Mouse (Mus musculus): ENCODE measurements around the gene Nat8f6. TPM values are rescaled to one million over a fixed set of nuclear protein-coding genes. Genes with fewer than 3 reads are reported as not detected.
A peak's percentile ranks its signal among the peaks of the same experiment; 100 is the strongest.
"Not testable (repeated sequence)": the region's sequence is repeated elsewhere in the genome, so short reads cannot be mapped to it uniquely, and the experiment has no call there.

Nat8f6 gene
- polyA plus RNA-seq, 1 experiment from 2014 or later, result not detected

DNA sequence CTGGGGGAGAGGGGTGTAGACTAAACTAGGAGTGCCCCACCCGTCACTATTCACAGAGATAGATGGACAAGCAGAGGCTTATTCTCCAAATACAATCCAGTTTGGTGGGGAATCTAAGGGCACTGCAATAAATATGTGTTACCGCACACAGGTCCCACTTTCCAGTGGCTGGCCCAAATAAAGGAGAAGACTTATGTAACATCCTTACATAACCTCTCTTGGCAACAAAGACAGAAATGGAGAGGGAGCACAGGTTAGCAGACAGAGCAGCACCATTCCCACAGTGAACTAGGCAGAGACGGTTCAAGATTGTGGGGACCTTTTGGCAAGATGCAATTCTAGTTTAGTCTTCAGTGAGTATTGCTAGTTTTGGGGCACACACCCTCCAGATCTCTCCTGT is 10.2 kb downstream of the Nat8f6 start:
- H3K4me3 ChIP-seq (ENCODE audit: low read depth, low read length); H3K27me3 ChIP-seq (ENCODE audit: control insufficient read depth, insufficient read depth, low read length): not testable (repeated sequence)
- WGBS, result 90% methylated on average over 2 of the region's 3 CpGs

DNA sequence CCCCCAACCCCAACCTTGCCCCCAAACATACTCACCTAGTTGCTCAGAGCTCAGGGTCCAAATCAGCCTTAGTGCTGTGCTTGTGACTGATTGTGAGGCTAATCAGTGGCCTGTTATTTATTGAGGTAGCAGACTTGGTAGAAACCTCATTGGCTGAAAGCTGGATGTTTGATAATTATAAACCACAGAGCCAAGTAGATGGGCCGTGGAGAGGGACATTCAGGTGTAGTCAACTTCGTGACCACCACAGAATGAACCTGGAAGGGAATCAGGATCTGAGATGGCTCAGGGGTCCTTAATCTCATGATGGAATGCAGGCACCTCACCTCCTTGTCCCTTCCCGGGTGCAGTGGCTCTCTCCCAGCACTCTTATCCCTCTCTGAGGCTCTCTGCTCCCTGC is 11.0 kb downstream of the Nat8f6 start:
- 97% methylated on average over 2 of the region's 3 CpGs for WGBS

More for the DNA sequence above, 10.2 kb downstream of the Nat8f6 start:
- not testable (repeated sequence) for H3K9me3 ChIP-seq (ENCODE audit: control insufficient read depth, low read length); ATAC-seq (ENCODE audit: insufficient number of reproducible peaks, low FRiP score, low TSS enrichment, low read depth); H3K36me3 ChIP-seq (ENCODE audit: control insufficient read depth, insufficient read depth, low read length); H3K9ac ChIP-seq (ENCODE audit: low read length); H3K27ac ChIP-seq (replicated peaks; ENCODE audit: low read depth, low read length); DNase-seq (ENCODE audit: low spot score); H3K4me2 ChIP-seq (ENCODE audit: low read depth, severe bottlenecking); H3K4me1 ChIP-seq (ENCODE audit: control insufficient read depth, insufficient read depth, low read length)

GRCm38 (mm10) chr6:85803180-85803579 is 17.6 kb downstream of the Nat8f6 start:
- ATAC-seq (ENCODE audit: insufficient number of reproducible peaks, low FRiP score, low TSS enrichment, low read depth); H3K4me3 ChIP-seq (ENCODE audit: low read depth, low read length); H3K27ac ChIP-seq (replicated peaks; ENCODE audit: low read depth, low read length); H3K27me3 ChIP-seq (ENCODE audit: control insufficient read depth, insufficient read depth, low read length); H3K4me2 ChIP-seq (ENCODE audit: low read depth, severe bottlenecking); H3K4me1 ChIP-seq (ENCODE audit: control insufficient read depth, insufficient read depth, low read length); H3K9me3 ChIP-seq (ENCODE audit: control insufficient read depth, low read length); H3K9ac ChIP-seq (ENCODE audit: low read length); DNase-seq (ENCODE audit: low spot score); H3K36me3 ChIP-seq (ENCODE audit: control insufficient read depth, insufficient read depth, low read length): not testable (repeated sequence)
- WGBS, result 71% methylated on average over 4 of the region's 5 CpGs

More for the DNA sequence above, 11.0 kb downstream of the Nat8f6 start:
- H3K27me3 ChIP-seq (ENCODE audit: control insufficient read depth, insufficient read depth, low read length); H3K9me3 ChIP-seq (ENCODE audit: control insufficient read depth, low read length); H3K4me2 ChIP-seq (ENCODE audit: low read depth, severe bottlenecking); H3K4me3 ChIP-seq (ENCODE audit: low read depth, low read length); H3K4me1 ChIP-seq (ENCODE audit: control insufficient read depth, insufficient read depth, low read length); DNase-seq (ENCODE audit: low spot score); H3K9ac ChIP-seq (ENCODE audit: low read length); ATAC-seq (ENCODE audit: insufficient number of reproducible peaks, low FRiP score, low TSS enrichment, low read depth); H3K27ac ChIP-seq (replicated peaks; ENCODE audit: low read depth, low read length); H3K36me3 ChIP-seq (ENCODE audit: control insufficient read depth, insufficient read depth, low read length): not testable (repeated sequence)

DNA sequence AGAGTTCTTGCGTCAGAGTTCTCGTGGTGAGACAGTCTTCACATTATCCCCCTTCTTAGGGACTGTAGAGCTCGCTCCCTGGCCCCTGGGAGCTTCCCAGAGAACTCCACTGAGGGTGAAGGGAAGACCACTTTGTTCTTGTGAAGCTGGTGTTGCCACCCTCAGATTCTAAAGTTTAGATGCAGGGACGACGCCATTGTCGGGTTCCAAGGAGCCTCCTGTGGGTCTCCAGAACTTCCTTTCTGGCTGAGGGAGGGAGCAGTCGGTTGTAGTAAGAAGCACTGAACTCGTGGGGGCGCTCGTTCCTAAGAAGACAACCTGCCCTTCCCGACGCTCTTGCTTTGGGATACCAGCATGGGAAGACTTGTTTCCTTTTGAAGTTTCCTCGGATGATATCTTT is 55.2 kb downstream of the Nat8f6 start, which contains the start of gene Nat8f3:
Nat8f3 (minus strand) TSS at position 223 of the 400 bp plus-strand sequence.
- not testable (repeated sequence) for H3K4me1 ChIP-seq (ENCODE audit: control insufficient read depth, insufficient read depth, low read length); H3K27me3 ChIP-seq (ENCODE audit: control insufficient read depth, insufficient read depth, low read length); H3K9me3 ChIP-seq (ENCODE audit: control insufficient read depth, low read length); ATAC-seq (ENCODE audit: insufficient number of reproducible peaks, low FRiP score, low TSS enrichment, low read depth); H3K27ac ChIP-seq (replicated peaks; ENCODE audit: low read depth, low read length); H3K4me3 ChIP-seq (ENCODE audit: low read depth, low read length); H3K9ac ChIP-seq (ENCODE audit: low read length); H3K4me2 ChIP-seq (ENCODE audit: low read depth, severe bottlenecking); H3K36me3 ChIP-seq (ENCODE audit: control insufficient read depth, insufficient read depth, low read length)
- DNase-seq (ENCODE audit: low spot score), result peak; percentile 20
- 74% methylated on average over 13 of the region's 13 CpGs for WGBS

- H3K27me3 ChIP-seq (ENCODE audit: control insufficient read depth, insufficient read depth, low read length); H3K4me3 ChIP-seq (ENCODE audit: low read depth, low read length); H3K27ac ChIP-seq (replicated peaks; ENCODE audit: low read depth, low read length); H3K9me3 ChIP-seq (ENCODE audit: control insufficient read depth, low read length); H3K36me3 ChIP-seq (ENCODE audit: control insufficient read depth, insufficient read depth, low read length); H3K4me1 ChIP-seq (ENCODE audit: control insufficient read depth, insufficient read depth, low read length); H3K4me2 ChIP-seq (ENCODE audit: low read depth, severe bottlenecking); H3K9ac ChIP-seq (ENCODE audit: low read length); DNase-seq (ENCODE audit: low spot score); ATAC-seq (ENCODE audit: insufficient number of reproducible peaks, low FRiP score, low TSS enrichment, low read depth): not testable (repeated sequence)
- WGBS, result 82% methylated on average over 5 of the region's 6 CpGs
Measured at GRCm38 (mm10) chr6:85763127-85764070, 57.4 kb downstream of the Nat8f6 start.

- not testable (repeated sequence) for DNase-seq (ENCODE audit: low spot score); H3K4me1 ChIP-seq (ENCODE audit: control insufficient read depth, insufficient read depth, low read length); ATAC-seq (ENCODE audit: insufficient number of reproducible peaks, low FRiP score, low TSS enrichment, low read depth); H3K9me3 ChIP-seq (ENCODE audit: control insufficient read depth, low read length); H3K36me3 ChIP-seq (ENCODE audit: control insufficient read depth, insufficient read depth, low read length); H3K4me3 ChIP-seq (ENCODE audit: low read depth, low read length); H3K27ac ChIP-seq (replicated peaks; ENCODE audit: low read depth, low read length); H3K27me3 ChIP-seq (ENCODE audit: control insufficient read depth, insufficient read depth, low read length); H3K4me2 ChIP-seq (ENCODE audit: low read depth, severe bottlenecking); H3K9ac ChIP-seq (ENCODE audit: low read length)
- WGBS, result 93% methylated on average over 1 of the region's 2 CpGs
Measured at GRCm38 (mm10) chr6:85762678-85763077, 58.1 kb downstream of the Nat8f6 start.

Small RNAs within 50 kb of the gene (microRNA-seq; reads per million reads assigned to microRNA genes)
- gene Mir6375, result not detected

Other genes starting within 250 kb of the Nat8f6 start
- gene Alms1, start 233.4 kb downstream of the Nat8f6 start, polyA plus RNA-seq (2014; fragmentation: Nextera tagmentation; extraction: Ambion mirVana), result 9.2 and 11.3 TPM in 2 replicates
- gene Nat8f7, start 107.7 kb downstream of the Nat8f6 start, polyA plus RNA-seq (2014; fragmentation: Nextera tagmentation; extraction: Ambion mirVana), result not detected in 2 replicates
- gene Nat8f3, start 55.2 kb downstream of the Nat8f6 start, polyA plus RNA-seq (2014; fragmentation: Nextera tagmentation; extraction: Ambion mirVana), result 0.21 TPM in 1 of 2 replicates, not detected in the other
- gene Nat8f5, start within 50 bp of the Nat8f6 start, polyA plus RNA-seq (2014; fragmentation: Nextera tagmentation; extraction: Ambion mirVana), result not detected in 2 replicates
- gene Nat8, start 11.1 kb upstream of the Nat8f6 start, polyA plus RNA-seq (2014; fragmentation: Nextera tagmentation; extraction: Ambion mirVana), result not detected in 2 replicates
- gene Nat8f2, start 48.2 kb upstream of the Nat8f6 start, polyA plus RNA-seq (2014; fragmentation: Nextera tagmentation; extraction: Ambion mirVana), result not detected in 2 replicates
- 2.3 and 3.2 TPM in 2 replicates for gene Nat8f4, start 83.9 kb upstream of the Nat8f6 start, polyA plus RNA-seq (2014; fragmentation: Nextera tagmentation; extraction: Ambion mirVana)
- gene Tprkb, start 90.9 kb upstream of the Nat8f6 start, polyA plus RNA-seq (2014; fragmentation: Nextera tagmentation; extraction: Ambion mirVana), result 25.3 and 29.0 TPM in 2 replicates
- gene Nat8f1, start 94.7 kb upstream of the Nat8f6 start, polyA plus RNA-seq (2014; fragmentation: Nextera tagmentation; extraction: Ambion mirVana), result 3.5 and 4.4 TPM in 2 replicates
- 44.7 and 50.6 TPM in 2 replicates for gene Dusp11, start 140.7 kb upstream of the Nat8f6 start, polyA plus RNA-seq (2014; fragmentation: Nextera tagmentation; extraction: Ambion mirVana)
- gene Figla, start 195.2 kb upstream of the Nat8f6 start, polyA plus RNA-seq (2014; fragmentation: Nextera tagmentation; extraction: Ambion mirVana), result not detected in 2 replicates
- 5.9 and 6.4 TPM in 2 replicates for gene Add2, start 207.7 kb upstream of the Nat8f6 start, polyA plus RNA-seq (2014; fragmentation: Nextera tagmentation; extraction: Ambion mirVana)

Measured in limb, embryonic 11.5 days (tissue).